Mouse (Mus musculus) thymus, adult 2 months (tissue): ENCODE measurements around the gene Olfr701.

ENCODE experiments used
- CTCF ChIP-seq: fragments of 200-500 bp; IDR thresholded peaks from 2 replicates; pipeline ENCODE4 v1.5.1; 2012; ENCODE audit warnings: mild to moderate bottlenecking, control low read depth, low read length, moderate library complexity, borderline replicate concordance; ENCODE audit not compliant: control insufficient read depth, poor library complexity, insufficient read depth; ENCODE audit errors: extremely low read depth
- POLR2A ChIP-seq: fragments of 200-500 bp; IDR thresholded peaks from 2 replicates; pipeline ENCODE4 v1.6.1; 2012; ENCODE audit warnings: mild to moderate bottlenecking, low read length, control low read depth, moderate library complexity; ENCODE audit not compliant: control insufficient read depth, poor library complexity, insufficient read depth; ENCODE audit errors: extremely low read depth

GRCm38 (mm10) chr7:106808734-106809133 is 5.2 kb upstream of the Olfr701 start, which contains the start of gene Olfr700:
- TF ChIP-seq CTCF (no peak), POLR2A (no peak)
